In the genomic region with DNA sequence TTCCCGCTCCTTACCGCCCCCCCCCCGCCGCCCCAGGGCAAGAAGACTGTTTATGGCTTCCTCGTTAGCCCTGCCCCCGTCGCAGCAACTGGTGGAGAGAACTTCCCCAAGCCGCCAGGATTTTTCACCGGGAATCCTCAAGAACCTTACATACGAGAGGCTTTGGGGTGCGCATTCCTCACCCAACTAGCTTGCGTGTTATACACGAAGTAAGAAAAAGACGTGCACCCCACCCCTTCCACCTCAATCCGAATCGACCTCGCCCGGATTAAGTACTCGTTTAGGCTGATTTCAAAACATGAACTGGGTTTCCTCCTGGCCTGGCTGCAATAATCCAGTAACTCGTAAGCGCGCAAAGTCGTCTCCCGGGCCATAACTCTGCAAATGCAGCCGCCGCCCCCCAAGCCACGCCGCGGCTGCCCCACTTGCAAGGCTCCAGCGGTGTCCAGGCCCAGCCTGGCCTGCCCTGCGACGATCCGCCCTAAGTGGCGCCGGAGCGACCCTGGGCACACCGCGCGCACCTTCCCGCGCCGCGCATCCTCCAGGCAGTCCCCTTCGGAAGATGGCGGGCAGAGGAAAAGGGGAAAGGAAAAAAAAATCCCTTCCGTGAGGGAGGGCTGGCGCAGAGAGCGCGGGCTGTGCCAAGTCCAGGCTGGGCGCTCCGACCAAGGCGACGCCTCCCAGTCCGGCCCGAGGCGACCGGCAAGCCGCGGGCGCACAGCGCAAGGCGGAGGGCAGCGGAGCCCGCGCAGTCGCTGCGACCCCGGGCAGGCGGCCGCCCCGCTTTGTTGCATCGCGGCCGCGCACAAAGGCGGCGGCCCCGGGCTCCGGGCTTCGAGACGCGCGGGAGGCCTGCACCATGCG, we compare ENCODE assay signal across 8 mouse cellular contexts. TPM values are rescaled to one million over a fixed set of nuclear protein-coding genes. Genes with fewer than 3 reads are reported as not detected.
DNase-seq lines count a peak whose midpoint lies in the region; ATAC-seq and TF ChIP-seq lines count a peak whose summit lies in the region.

No protein-coding gene starts in this region.

- H3K4me2 ChIP-seq in heart, postnatal 0 days (ENCODE audit: low read depth, low read length): peak overlapping the region; percentile 88
- peak overlapping the region; percentile 96 for H3K4me2 ChIP-seq in stomach, embryonic 14.5 days (replicated peaks; ENCODE audit: low read depth, low read length)

- intact Hi-C loops in left cerebral cortex, postnatal 14 days (cut with DNase I): loop anchor here (2.0 kb wide), 1 partner anchor 40 kb away; a partner anchor contains a TSS

- no peaks in the 10 kb centered on the region; the same call in 1 of the 2 replicates for H3K4me1 ChIP-seq in embryonic fibroblast, embryonic 13.5 days (ENCODE audit: control insufficient read depth, insufficient read depth, low read length)
- peaks cover 49% of the 10 kb centered on the region for H3K4me1 ChIP-seq in heart, postnatal 0 days (ENCODE audit: control insufficient read depth, insufficient read depth)
- peaks cover 59% of the 10 kb centered on the region for H3K4me1 ChIP-seq in midbrain, embryonic 10.5 days
- H3K4me1 ChIP-seq in stomach, embryonic 14.5 days (ENCODE audit: control insufficient read depth, insufficient read depth, low read length): peaks cover 36% of the 10 kb centered on the region

- DNase-seq in NIH3T3 (ENCODE audit: low read depth): peak; percentile 67
- peak; percentile 27 for DNase-seq in heart, postnatal 0 days (ENCODE audit: low spot score)
- DNase-seq in left cerebral cortex, postnatal 14 days (ENCODE audit: low spot score in 2 of 2): peak; percentile 27 to 39
- no peak for DNase-seq in midbrain, embryonic 10.5 days (ENCODE audit: low spot score)

- ATAC-seq in CD4-positive, CD25-positive, alpha-beta regulatory T cell, adult 4 months: peak; percentile 15
- ATAC-seq in heart, postnatal 0 days (ENCODE audit: insufficient read depth, low read depth): peak; percentile 22
- ATAC-seq in stomach, embryonic 14.5 days (ENCODE audit: insufficient number of reproducible peaks, insufficient read depth, low FRiP score, low read depth): peak; percentile 12; the same call in 1 of the 2 replicates
- no peak for ATAC-seq in activated CD4-positive, CD25-positive, alpha-beta regulatory T cell, adult 4 months

- no peaks in the 10 kb centered on the region for H3K9me3 ChIP-seq in heart, postnatal 0 days (replicated peaks; ENCODE audit: control insufficient read depth, low read length)
- no peaks in the 10 kb centered on the region for H3K9me3 ChIP-seq in midbrain, embryonic 10.5 days (replicated peaks)
- H3K9me3 ChIP-seq in stomach, embryonic 14.5 days (ENCODE audit: control insufficient read depth, low read depth, low read length): no peaks in the 10 kb centered on the region

- H3K27me3 ChIP-seq in heart, postnatal 0 days (ENCODE audit: control insufficient read depth, insufficient read depth, low read length): no peaks in the 10 kb centered on the region
- no peaks in the 10 kb centered on the region for H3K27me3 ChIP-seq in midbrain, embryonic 10.5 days (ENCODE audit: low read depth, poor library complexity, severe bottlenecking)
- no peaks in the 10 kb centered on the region for H3K27me3 ChIP-seq in stomach, embryonic 14.5 days (ENCODE audit: control insufficient read depth, insufficient read depth, low read length)

- H3K27ac ChIP-seq in embryonic fibroblast, embryonic 13.5 days (ENCODE audit: insufficient read depth, low read length): peak overlapping the region; percentile 56
- peak overlapping the region; percentile 96 for H3K27ac ChIP-seq in heart, postnatal 0 days (ENCODE audit: low read depth)
- peak overlapping the region; percentile 97 for H3K27ac ChIP-seq in midbrain, embryonic 10.5 days (replicated peaks)
- peak overlapping the region; percentile 97 for H3K27ac ChIP-seq in stomach, embryonic 14.5 days (ENCODE audit: low read length)

- no peaks in the 10 kb centered on the region for H3K36me3 ChIP-seq in heart, postnatal 0 days (replicated peaks; ENCODE audit: control insufficient read depth, insufficient read depth, low read length)
- peaks cover 36% of the 10 kb centered on the region for H3K36me3 ChIP-seq in midbrain, embryonic 10.5 days
- peaks cover 7% of the 10 kb centered on the region; the same call in 1 of the 2 replicates for H3K36me3 ChIP-seq in stomach, embryonic 14.5 days (ENCODE audit: control insufficient read depth, insufficient read depth, low read length)

- no peak for TF ChIP-seq EP300 in heart, postnatal 0 days (IDR thresholded peaks at IDR 0.05; ENCODE audit: low read depth)

- peak; percentile 17; the same call in 1 of the 2 replicates for TF ChIP-seq POLR2A in embryonic fibroblast, embryonic 13.5 days (IDR thresholded peaks at IDR 0.05; ENCODE audit: low read depth, low read length)

- no peak for TF ChIP-seq CTCF in embryonic fibroblast, embryonic 13.5 days (IDR thresholded peaks at IDR 0.05; ENCODE audit: borderline replicate concordance, insufficient read depth, low read length)
- no peak for TF ChIP-seq CTCF in heart, postnatal 0 days (IDR thresholded peaks at IDR 0.05; ENCODE audit: low read depth)

- H3K4me3 ChIP-seq in embryonic fibroblast, embryonic 13.5 days (ENCODE audit: insufficient read depth, low read length): peak overlapping the region; percentile 94
- peak overlapping the region; percentile 95 for H3K4me3 ChIP-seq in heart, postnatal 0 days (ENCODE audit: low read depth, low read length)
- H3K4me3 ChIP-seq in midbrain, embryonic 10.5 days: peak overlapping the region; percentile 99
- peak overlapping the region; percentile 100 for H3K4me3 ChIP-seq in stomach, embryonic 14.5 days (ENCODE audit: low read depth, low read length)

- peak overlapping the region; percentile 90 for H3K9ac ChIP-seq in heart, postnatal 0 days (replicated peaks; ENCODE audit: low read depth, low read length)
- peak overlapping the region; percentile 97 for H3K9ac ChIP-seq in stomach, embryonic 14.5 days (replicated peaks; ENCODE audit: low read depth, low read length)

- under 1% methylated on average over 79 of the region's 84 CpGs for WGBS in heart, postnatal 0 days
- WGBS in midbrain, embryonic 10.5 days: under 1% methylated on average over 84 of the region's 84 CpGs
- under 1% methylated on average over 80 of the region's 84 CpGs for WGBS in stomach, embryonic 14.5 days

RNA-seq across cellular contexts. Expression of a gene that starts 32.6 kb away (rescaled TPM):
- 10 to 100 TPM; 33.5 to 34.3 TPM for polyA plus RNA-seq in CD4-positive, CD25-positive, alpha-beta regulatory T cell, adult 4 months (2017; shearing (Covaris generic))
- 38.7 and 41.4 TPM in 2 replicates for polyA plus RNA-seq in embryonic fibroblast, embryonic 13.5 days (2011; ENCODE audit: insufficient read length, low read depth, missing spikeins)
- 13.0 and 19.6 TPM in 2 replicates for total RNA-seq in heart, postnatal 0 days (2014; rRNA removed; ENCODE audit: low replicate concordance)
- 37.1 and 40.8 TPM in 2 replicates for polyA plus RNA-seq in heart, postnatal 0 days (2015; fragmentation: Nextera tagmentation; extraction: Ambion mirVana)
- total RNA-seq in left cerebral cortex, postnatal 14 days (2021): 10 to 100 TPM; 61.3 to 64.0 TPM
- polyA plus RNA-seq in midbrain, embryonic 10.5 days (2016; fragmentation: Nextera tagmentation; extraction: Ambion mirVana): 156 and 166 TPM in 2 replicates
- polyA plus RNA-seq in stomach, embryonic 14.5 days (2014; fragmentation: Nextera tagmentation; extraction: Ambion mirVana): 120 and 134 TPM in 2 replicates
- 10 to 100 TPM; 27.7 to 43.4 TPM for polyA plus RNA-seq in activated CD4-positive, CD25-positive, alpha-beta regulatory T cell, adult 4 months (2017; shearing (Covaris generic))

RNA-seq across cellular contexts. Expression of a gene that starts 32.7 kb away (rescaled TPM):
- polyA plus RNA-seq in CD4-positive, CD25-positive, alpha-beta regulatory T cell, adult 4 months (2017; shearing (Covaris generic)): under 1 TPM in 1 of 2 experiments, not detected in 1; 0.52 TPM
- 9.0 and 10.0 TPM in 2 replicates for polyA plus RNA-seq in embryonic fibroblast, embryonic 13.5 days (2011; ENCODE audit: insufficient read length, low read depth, missing spikeins)
- total RNA-seq in heart, postnatal 0 days (2014; rRNA removed; ENCODE audit: low replicate concordance): 0.11 and 1.0 TPM in 2 replicates
- polyA plus RNA-seq in heart, postnatal 0 days (2015; fragmentation: Nextera tagmentation; extraction: Ambion mirVana): 1.9 and 2.2 TPM in 2 replicates
- total RNA-seq in left cerebral cortex, postnatal 14 days (2021): 10 to 100 TPM; 27.9 to 28.5 TPM
- polyA plus RNA-seq in midbrain, embryonic 10.5 days (2016; fragmentation: Nextera tagmentation; extraction: Ambion mirVana): 9.2 and 11.9 TPM in 2 replicates
- polyA plus RNA-seq in stomach, embryonic 14.5 days (2014; fragmentation: Nextera tagmentation; extraction: Ambion mirVana): 11.0 and 11.5 TPM in 2 replicates
- polyA plus RNA-seq in activated CD4-positive, CD25-positive, alpha-beta regulatory T cell, adult 4 months (2017; shearing (Covaris generic)): under 1 TPM in 1 of 2 experiments, not detected in 1; 0.33 TPM

RNA-seq across cellular contexts. Expression of a gene that starts 40.1 kb away (rescaled TPM):
- polyA plus RNA-seq in CD4-positive, CD25-positive, alpha-beta regulatory T cell, adult 4 months (2017; shearing (Covaris generic)): 10 to 100 TPM; 15.6 to 17.1 TPM
- polyA plus RNA-seq in embryonic fibroblast, embryonic 13.5 days (2011; ENCODE audit: insufficient read length, low read depth, missing spikeins): 36.5 and 39.9 TPM in 2 replicates
- total RNA-seq in heart, postnatal 0 days (2014; rRNA removed; ENCODE audit: low replicate concordance): 21.8 and 31.7 TPM in 2 replicates
- 17.1 and 17.8 TPM in 2 replicates for polyA plus RNA-seq in heart, postnatal 0 days (2015; fragmentation: Nextera tagmentation; extraction: Ambion mirVana)
- 10 to 100 TPM; 34.9 to 37.3 TPM for total RNA-seq in left cerebral cortex, postnatal 14 days (2021)
- 76.3 and 84.1 TPM in 2 replicates for polyA plus RNA-seq in midbrain, embryonic 10.5 days (2016; fragmentation: Nextera tagmentation; extraction: Ambion mirVana)
- polyA plus RNA-seq in stomach, embryonic 14.5 days (2014; fragmentation: Nextera tagmentation; extraction: Ambion mirVana): 48.7 and 49.2 TPM in 2 replicates
- polyA plus RNA-seq in activated CD4-positive, CD25-positive, alpha-beta regulatory T cell, adult 4 months (2017; shearing (Covaris generic)): 10 to 100 TPM in 1 of 2 experiments, 1 to 10 TPM in 1; 9.2 to 14.3 TPM

RNA-seq across cellular contexts. Expression of a gene that starts 48.0 kb away (rescaled TPM):
- 1 to 10 TPM; 9.9 to 10.0 TPM for polyA plus RNA-seq in CD4-positive, CD25-positive, alpha-beta regulatory T cell, adult 4 months (2017; shearing (Covaris generic))
- polyA plus RNA-seq in embryonic fibroblast, embryonic 13.5 days (2011; ENCODE audit: insufficient read length, low read depth, missing spikeins): 8.4 and 8.6 TPM in 2 replicates
- total RNA-seq in heart, postnatal 0 days (2014; rRNA removed; ENCODE audit: low replicate concordance): 15.6 and 16.8 TPM in 2 replicates
- 2.3 and 2.4 TPM in 2 replicates for polyA plus RNA-seq in heart, postnatal 0 days (2015; fragmentation: Nextera tagmentation; extraction: Ambion mirVana)
- 10 to 100 TPM; 15.9 to 18.9 TPM for total RNA-seq in left cerebral cortex, postnatal 14 days (2021)
- polyA plus RNA-seq in midbrain, embryonic 10.5 days (2016; fragmentation: Nextera tagmentation; extraction: Ambion mirVana): 11.4 and 13.3 TPM in 2 replicates
- 7.6 and 8.0 TPM in 2 replicates for polyA plus RNA-seq in stomach, embryonic 14.5 days (2014; fragmentation: Nextera tagmentation; extraction: Ambion mirVana)
- polyA plus RNA-seq in activated CD4-positive, CD25-positive, alpha-beta regulatory T cell, adult 4 months (2017; shearing (Covaris generic)): 1 to 10 TPM; 5.8 to 8.3 TPM
